Mouse (Mus musculus) embryonic facial prominence, embryonic 14.5 days (tissue): ENCODE data around the gene Ntrk3. TPM values are rescaled to one million over a fixed set of nuclear protein-coding genes. Genes with fewer than 3 reads are reported as not detected.

Experiments used
- ATAC-seq: fragments of 200-750 bp; cut with Nextera tagmentation; 2 replicates; pipeline ENCODE4 v1.8.0; 2017; ENCODE audit warnings: low read depth, moderate number of reproducible peaks, moderate TSS enrichment
- DNase-seq: peaks from one replicate; pipeline ENCODE4 v3.0.0-alpha.2; 2015; ENCODE audit warnings: low spot score
- H3K27ac ChIP-seq: fragments of 300-500 bp; sonication (generic); replicated peaks from 2 replicates; pipeline ENCODE4 v1.5.1; 2014; ENCODE audit warnings: low read depth, mild to moderate bottlenecking, low read length, moderate library complexity
- H3K27me3 ChIP-seq: fragments of 300-500 bp; sonication (generic); replicated peaks from 2 replicates; pipeline ENCODE4 v1.6.1; 2014; ENCODE audit warnings: low read length; ENCODE audit not compliant: control insufficient read depth, insufficient read depth
- H3K36me3 ChIP-seq: fragments of 300-500 bp; sonication (generic); 2 replicates; pipeline ENCODE4 v1.6.1; 2014; ENCODE audit warnings: low read length, mixed read lengths; ENCODE audit not compliant: control insufficient read depth, insufficient read depth
- H3K4me1 ChIP-seq: fragments of 300-500 bp; sonication (generic); 2 replicates; pipeline ENCODE4 v1.6.1; 2014; ENCODE audit warnings: antibody characterized with exemption, low read length; ENCODE audit not compliant: control insufficient read depth, insufficient read depth
- H3K4me2 ChIP-seq: fragments of 300-500 bp; sonication (generic); 2 replicates; pipeline ENCODE4 v1.6.1; 2014; ENCODE audit warnings: low read depth, mild to moderate bottlenecking, low read length, moderate library complexity, mixed read lengths
- H3K4me3 ChIP-seq: fragments of 300-500 bp; sonication (generic); 2 replicates; pipeline ENCODE4 v1.5.1; 2014; ENCODE audit warnings: low read depth, mild to moderate bottlenecking, low read length
- H3K9ac ChIP-seq: fragments of 300-500 bp; sonication (generic); 2 replicates; pipeline ENCODE4 v1.6.1; 2014; ENCODE audit warnings: low read depth, mild to moderate bottlenecking, low read length, moderate library complexity, mixed read lengths
- H3K9me3 ChIP-seq: fragments of 300-500 bp; sonication (generic); 2 replicates; pipeline ENCODE4 v1.6.1; 2016; ENCODE audit warnings: low read length; ENCODE audit not compliant: control insufficient read depth
- WGBS: fragments of 180-500 bp; shearing (Covaris S2); extraction: QIAGEN DNeasy Blood & Tissue Kit; methylation state at CpG from one replicate; pipeline ENCODE4 v1.1.7; 2014; 5-methylcytosine and 5-hydroxymethylcytosine counted together
- polyA plus RNA-seq: library from polyadenylated mRNA; unstranded; fragments of >200 nt; fragmentation: Nextera tagmentation; extraction: Ambion mirVana; gene quantifications from 2 replicates; pipeline ENCODE4 v1.2.1, GENCODE M21; 2014

The Ntrk3 gene
- polyA plus RNA-seq, 1 experiment from 2014 or later, result 10.5 TPM

- WGBS, result 76% methylated on average over 6 of the region's 6 CpGs
These were observed 137.7 kb downstream of the Ntrk3 start for GRCm38 (mm10) chr7:78599941-78600677.

DNA sequence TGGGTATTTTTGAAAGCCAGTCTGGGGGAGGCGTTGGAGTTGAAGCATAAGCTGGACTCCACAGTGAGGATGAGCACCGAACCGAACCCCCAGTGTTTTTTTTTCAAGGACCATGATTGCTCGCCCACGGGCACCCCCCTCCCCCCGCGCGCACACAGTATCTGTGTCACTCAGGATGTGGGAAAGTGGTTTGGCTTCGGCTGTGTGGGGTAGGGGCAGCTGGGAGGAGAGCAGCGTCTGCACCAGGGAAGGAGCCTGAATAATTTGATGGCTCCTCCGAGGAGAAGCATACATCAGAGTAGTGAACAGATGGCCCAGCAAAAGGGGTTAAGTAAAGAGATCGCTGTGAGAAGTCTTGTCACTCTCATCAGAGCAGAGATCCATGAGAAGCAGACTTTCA lies 139.7 kb downstream of the Ntrk3 start:
- Histone ChIP-seq H3K27me3 (peaks cover 19% of the 10 kb centered on the region; the same call in 1 of the 2 replicates), H3K4me3 (no peak overlapping the region), H3K9me3 (no peaks in the 10 kb centered on the region), H3K4me1 (peaks cover 7% of the 10 kb centered on the region), H3K36me3 (no peaks in the 10 kb centered on the region), H3K27ac (no peak overlapping the region), H3K4me2 (0 out of 2 replicates have a peak overlapping the region, but pooled peaks have one; percentile 5), H3K9ac (no peak overlapping the region)
- ATAC-seq (no peak), DNase-seq (no peak)
- WGBS, result 34% methylated on average over 12 of the region's 12 CpGs

More at GRCm38 (mm10) chr7:78599941-78600677, 137.7 kb downstream of the Ntrk3 start:
- H3K4me1 ChIP-seq, result peaks cover 7% of the 10 kb centered on the region
- H3K9ac ChIP-seq, result no peak overlapping the region
- H3K4me3 ChIP-seq, result no peak overlapping the region
- ATAC-seq (no peak), DNase-seq (no peak)
- no peak overlapping the region for H3K4me2 ChIP-seq
- H3K36me3 ChIP-seq, result no peaks in the 10 kb centered on the region
- H3K27me3 ChIP-seq, result peaks cover 19% of the 10 kb centered on the region; the same call in 1 of the 2 replicates
- no peak overlapping the region for H3K27ac ChIP-seq
- H3K9me3 ChIP-seq, result no peaks in the 10 kb centered on the region

- ATAC-seq, result no peak
- no peaks in the 10 kb centered on the region for H3K9me3 ChIP-seq
- H3K9ac ChIP-seq, result no peak overlapping the region
- no peaks in the 10 kb centered on the region for H3K36me3 ChIP-seq
- WGBS, result 14% methylated on average over 14 of the region's 15 CpGs
- H3K4me1 ChIP-seq, result peaks cover 7% of the 10 kb centered on the region
- H3K4me2 ChIP-seq, result no peak overlapping the region
- no peak for DNase-seq
- peaks cover 19% of the 10 kb centered on the region; the same call in 1 of the 2 replicates for H3K27me3 ChIP-seq
- H3K4me3 ChIP-seq, result no peak overlapping the region
- H3K27ac ChIP-seq, result no peak overlapping the region
These were observed 140.3 kb downstream of the Ntrk3 start for GRCm38 (mm10) chr7:78597251-78598129.

DNA sequence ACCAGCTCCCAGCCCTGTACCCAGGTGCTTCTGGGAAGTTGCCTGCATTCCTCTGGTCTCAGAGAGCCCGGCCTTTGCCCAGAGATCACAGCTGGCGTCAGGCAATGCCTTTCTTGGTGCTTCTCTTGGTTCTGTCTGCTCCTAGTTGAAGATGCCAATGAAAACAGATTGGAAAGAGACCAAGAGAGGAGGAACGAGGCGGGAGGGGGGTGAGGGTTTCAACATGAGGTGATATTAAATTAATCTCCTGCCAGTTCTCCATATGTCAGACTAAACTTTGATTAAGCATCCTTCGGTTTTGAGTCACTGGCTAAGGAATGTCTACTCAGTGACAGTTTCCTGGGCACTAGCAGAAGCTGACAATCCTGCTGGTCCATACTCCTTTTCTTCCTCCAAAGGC lies 141.3 kb downstream of the Ntrk3 start:
- H3K27me3 ChIP-seq, result peaks cover 19% of the 10 kb centered on the region; the same call in 1 of the 2 replicates
- no peak overlapping the region for H3K4me2 ChIP-seq
- H3K9me3 ChIP-seq, result no peaks in the 10 kb centered on the region
- peaks cover 7% of the 10 kb centered on the region for H3K4me1 ChIP-seq
- no peak for DNase-seq
- H3K36me3 ChIP-seq, result no peaks in the 10 kb centered on the region
- H3K4me3 ChIP-seq, result no peak overlapping the region
- no peak overlapping the region for H3K27ac ChIP-seq
- H3K9ac ChIP-seq, result no peak overlapping the region
- no peak for ATAC-seq
- 57% methylated on average over 5 of the region's 5 CpGs for WGBS

- Histone ChIP-seq H3K27ac (no peak overlapping the region), H3K36me3 (no peaks in the 10 kb centered on the region), H3K27me3 (peaks cover 19% of the 10 kb centered on the region; the same call in 1 of the 2 replicates), H3K9me3 (no peaks in the 10 kb centered on the region), H3K4me3 (no peak overlapping the region), H3K4me1 (peaks cover 7% of the 10 kb centered on the region), H3K9ac (no peak overlapping the region), H3K4me2 (no peak overlapping the region)
- DNase-seq (peak; percentile 75), ATAC-seq (peak; percentile 84)
- 5% methylated on average over 4 of the region's 4 CpGs for WGBS
These were observed 141.9 kb downstream of the Ntrk3 start for GRCm38 (mm10) chr7:78595895-78596294.

- no peak for ATAC-seq
- DNase-seq, result no peak
- Histone ChIP-seq H3K4me3 (no peak overlapping the region), H3K4me1 (peaks cover 5% of the 10 kb centered on the region; the same call in 1 of the 2 replicates), H3K27me3 (peaks cover 11% of the 10 kb centered on the region; the same call in 1 of the 2 replicates), H3K36me3 (no peaks in the 10 kb centered on the region), H3K27ac (no peak overlapping the region), H3K9ac (no peak overlapping the region), H3K4me2 (no peak overlapping the region), H3K9me3 (no peaks in the 10 kb centered on the region)
- WGBS, result 67% methylated on average over 4 of the region's 4 CpGs
These were observed 144.9 kb downstream of the Ntrk3 start for GRCm38 (mm10) chr7:78592948-78593347.

DNA sequence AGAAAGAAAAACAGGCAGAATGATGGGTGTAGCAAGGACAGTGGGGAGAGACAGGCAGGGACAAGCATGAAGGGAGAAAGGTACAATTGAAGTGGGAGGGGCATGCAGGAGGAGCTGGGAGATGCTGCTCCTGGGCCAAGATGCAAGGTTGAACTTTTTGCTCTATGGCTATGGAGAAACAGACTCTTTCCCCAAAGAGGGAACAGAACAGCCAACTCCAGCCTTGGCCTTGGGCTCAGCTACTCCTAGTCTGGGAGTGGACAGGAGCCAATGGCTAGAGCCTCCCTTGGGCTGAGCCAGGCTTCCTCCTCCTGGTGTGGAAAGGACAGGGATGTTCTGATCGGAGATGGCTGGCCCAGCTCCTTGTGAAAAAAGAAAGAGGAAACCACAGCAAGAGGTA lies 145.6 kb downstream of the Ntrk3 start:
- no peaks in the 10 kb centered on the region for H3K36me3 ChIP-seq
- H3K27ac ChIP-seq, result no peak overlapping the region
- no peaks in the 10 kb centered on the region for H3K4me1 ChIP-seq
- peaks cover 13% of the 10 kb centered on the region for H3K27me3 ChIP-seq
- WGBS, result 100% methylated on average over 1 of the region's 1 CpGs
- ATAC-seq (no peak), DNase-seq (no peak)
- H3K9me3 ChIP-seq, result no peaks in the 10 kb centered on the region
- H3K4me2 ChIP-seq, result no peak overlapping the region
- H3K4me3 ChIP-seq, result no peak overlapping the region
- H3K9ac ChIP-seq, result no peak overlapping the region

DNA sequence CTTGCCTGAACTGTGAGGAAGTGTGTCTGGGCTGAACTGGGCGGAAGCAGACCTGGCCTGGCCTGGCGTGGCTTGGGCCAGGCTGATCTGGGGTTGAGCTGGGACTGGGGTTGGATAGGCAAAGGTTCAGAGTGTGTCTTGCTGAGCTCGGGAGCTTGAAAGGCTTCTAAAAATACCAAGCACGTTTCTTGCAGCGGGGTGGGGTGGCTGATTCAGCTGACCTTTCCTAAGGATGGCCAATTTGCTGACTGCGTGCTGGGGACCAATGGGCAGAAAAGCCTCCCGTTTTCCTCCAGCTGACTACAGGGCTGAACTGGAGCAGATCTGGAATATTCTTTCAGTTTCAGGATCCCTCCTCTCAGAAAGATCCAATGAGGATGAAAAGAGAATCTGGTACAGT lies 148.0 kb downstream of the Ntrk3 start:
- Histone ChIP-seq H3K27ac (no peak overlapping the region), H3K4me1 (no peaks in the 10 kb centered on the region), H3K4me2 (no peak overlapping the region), H3K36me3 (no peaks in the 10 kb centered on the region), H3K9me3 (no peaks in the 10 kb centered on the region), H3K9ac (no peak overlapping the region), H3K27me3 (peaks cover 23% of the 10 kb centered on the region), H3K4me3 (no peak overlapping the region)
- ATAC-seq, result no peak
- no peak for DNase-seq
- WGBS, result 60% methylated on average over 7 of the region's 7 CpGs
